Mouse (Mus musculus): ENCODE data around the gene Bag6. TPM values are rescaled to one million over a fixed set of nuclear protein-coding genes. Genes with fewer than 3 reads are reported as not detected.

The Bag6 gene
- total and polyA plus RNA-seq, 3 experiments: 69.5 to 686 (median 182) TPM

- Histone ChIP-seq H3K27me3 (ENCODE audit: insufficient read depth, low read length) (no peaks in the 10 kb centered on the region), H3K4me3 (ENCODE audit: low read depth, low read length) (no peak overlapping the region; the same call in 1 of the 2 replicates), H3K36me3 (replicated peaks) (peaks cover 76% of the 10 kb centered on the region), H3K9me3 (replicated peaks) (no peaks in the 10 kb centered on the region), H3K4me1 (ENCODE audit: insufficient read depth, low read depth, low read length) (peaks cover 86% of the 10 kb centered on the region)
- ATAC-seq (ENCODE audit: extremely low read depth, insufficient number of reproducible peaks, low FRiP score, poor library complexity, severe bottlenecking) (no peak), DNase-seq (ENCODE audit: low spot score) (no peak)
- TF ChIP-seq GATA1 (IDR thresholded peaks at IDR 0.05; ENCODE audit: borderline replicate concordance, low read length) (no peak), TAL1 (conservative IDR thresholded peaks at IDR 0.05; ENCODE audit: low read depth, low read length) (no peak), POLR2AphosphoS5 (IDR thresholded peaks at IDR 0.05; ENCODE audit: insufficient replicate concordance, low read depth, low read length) (no peak), GATA2 (IDR thresholded peaks at IDR 0.05; ENCODE audit: borderline replicate concordance, low read depth, low read length) (no peak), CTCF (IDR thresholded peaks at IDR 0.05; ENCODE audit: low read depth, low read length) (no peak)
Observed at GRCm38 (mm10) chr17:35102299-35102698, 32.7 kb upstream of the Bag6 start.

- DNase-seq (ENCODE audit: low spot score): no peak
- no peaks in the 10 kb centered on the region for H3K9me3 ChIP-seq (replicated peaks)
- no peaks in the 10 kb centered on the region for H3K27me3 ChIP-seq (ENCODE audit: insufficient read depth, low read length)
- no peak for ATAC-seq (ENCODE audit: extremely low read depth, insufficient number of reproducible peaks, low FRiP score, poor library complexity, severe bottlenecking)
- H3K36me3 ChIP-seq (replicated peaks): peaks cover 66% of the 10 kb centered on the region
- TF ChIP-seq GATA2 (IDR thresholded peaks at IDR 0.05; ENCODE audit: borderline replicate concordance, low read depth, low read length) (no peak), GATA1 (IDR thresholded peaks at IDR 0.05; ENCODE audit: borderline replicate concordance, low read length) (no peak), CTCF (IDR thresholded peaks at IDR 0.05; ENCODE audit: low read depth, low read length) (no peak), POLR2AphosphoS5 (IDR thresholded peaks at IDR 0.05; ENCODE audit: insufficient replicate concordance, low read depth, low read length) (no peak), TAL1 (conservative IDR thresholded peaks at IDR 0.05; ENCODE audit: low read depth, low read length) (no peak)
- H3K4me3 ChIP-seq (ENCODE audit: low read depth, low read length): peak overlapping the region; percentile 49; the same call in 1 of the 2 replicates
- H3K4me1 ChIP-seq (ENCODE audit: insufficient read depth, low read depth, low read length): peaks cover 83% of the 10 kb centered on the region
Observed at GRCm38 (mm10) chr17:35103221-35103690, 31.7 kb upstream of the Bag6 start.

DNA sequence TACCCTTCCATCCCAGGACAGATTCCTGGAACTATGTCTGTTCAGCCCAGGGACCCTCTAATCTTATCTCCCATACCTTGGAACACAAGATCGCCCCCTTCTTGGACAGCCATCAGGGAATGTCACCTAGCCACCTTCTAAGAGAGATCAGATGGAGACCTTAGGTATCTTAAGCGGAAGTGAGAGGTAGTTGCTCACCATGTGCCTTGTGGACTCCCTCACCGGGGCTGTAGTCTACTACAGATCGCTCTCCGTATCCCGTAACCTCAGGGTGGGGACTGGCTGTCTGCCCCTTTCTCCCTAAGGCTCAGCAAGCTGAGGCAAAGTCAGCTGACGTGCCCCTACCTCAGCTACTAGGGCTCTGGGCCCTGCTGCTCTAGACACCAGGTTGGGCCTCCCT lies 30.9 kb upstream of the Bag6 start:
- H3K4me1 ChIP-seq (ENCODE audit: insufficient read depth, low read depth, low read length): peaks cover 85% of the 10 kb centered on the region
- DNase-seq (ENCODE audit: low spot score) (no peak), ATAC-seq (ENCODE audit: extremely low read depth, insufficient number of reproducible peaks, low FRiP score, poor library complexity, severe bottlenecking) (no peak)
- H3K9me3 ChIP-seq (replicated peaks): no peaks in the 10 kb centered on the region
- peaks cover 58% of the 10 kb centered on the region for H3K36me3 ChIP-seq (replicated peaks)
- no peak for TF ChIP-seq CTCF (IDR thresholded peaks at IDR 0.05; ENCODE audit: low read depth, low read length)
- TF ChIP-seq GATA2 (IDR thresholded peaks at IDR 0.05; ENCODE audit: borderline replicate concordance, low read depth, low read length): no peak
- TF ChIP-seq POLR2AphosphoS5 (IDR thresholded peaks at IDR 0.05; ENCODE audit: insufficient replicate concordance, low read depth, low read length): no peak
- TF ChIP-seq TAL1 (conservative IDR thresholded peaks at IDR 0.05; ENCODE audit: low read depth, low read length): no peak
- no peak for TF ChIP-seq GATA1 (IDR thresholded peaks at IDR 0.05; ENCODE audit: borderline replicate concordance, low read length)
- H3K27me3 ChIP-seq (ENCODE audit: insufficient read depth, low read length): no peaks in the 10 kb centered on the region
- no peak overlapping the region; the same call in 1 of the 2 replicates for H3K4me3 ChIP-seq (ENCODE audit: low read depth, low read length)

GRCm38 (mm10) chr17:35104754-35105153 lies 30.2 kb upstream of the Bag6 start:
- Histone ChIP-seq H3K4me3 (ENCODE audit: low read depth, low read length) (no peak overlapping the region), H3K9me3 (replicated peaks) (no peaks in the 10 kb centered on the region), H3K27me3 (ENCODE audit: insufficient read depth, low read length) (no peaks in the 10 kb centered on the region), H3K36me3 (replicated peaks) (peaks cover 51% of the 10 kb centered on the region), H3K4me1 (ENCODE audit: insufficient read depth, low read depth, low read length) (peaks cover 80% of the 10 kb centered on the region)
- TF ChIP-seq CTCF (IDR thresholded peaks at IDR 0.05; ENCODE audit: low read depth, low read length): no peak
- peak; percentile 56 for TF ChIP-seq TAL1 (conservative IDR thresholded peaks at IDR 0.05; ENCODE audit: low read depth, low read length)
- DNase-seq (ENCODE audit: low spot score): no peak
- no peak; the same call in 1 of the 2 replicates for ATAC-seq (ENCODE audit: extremely low read depth, insufficient number of reproducible peaks, low FRiP score, poor library complexity, severe bottlenecking)

DNA sequence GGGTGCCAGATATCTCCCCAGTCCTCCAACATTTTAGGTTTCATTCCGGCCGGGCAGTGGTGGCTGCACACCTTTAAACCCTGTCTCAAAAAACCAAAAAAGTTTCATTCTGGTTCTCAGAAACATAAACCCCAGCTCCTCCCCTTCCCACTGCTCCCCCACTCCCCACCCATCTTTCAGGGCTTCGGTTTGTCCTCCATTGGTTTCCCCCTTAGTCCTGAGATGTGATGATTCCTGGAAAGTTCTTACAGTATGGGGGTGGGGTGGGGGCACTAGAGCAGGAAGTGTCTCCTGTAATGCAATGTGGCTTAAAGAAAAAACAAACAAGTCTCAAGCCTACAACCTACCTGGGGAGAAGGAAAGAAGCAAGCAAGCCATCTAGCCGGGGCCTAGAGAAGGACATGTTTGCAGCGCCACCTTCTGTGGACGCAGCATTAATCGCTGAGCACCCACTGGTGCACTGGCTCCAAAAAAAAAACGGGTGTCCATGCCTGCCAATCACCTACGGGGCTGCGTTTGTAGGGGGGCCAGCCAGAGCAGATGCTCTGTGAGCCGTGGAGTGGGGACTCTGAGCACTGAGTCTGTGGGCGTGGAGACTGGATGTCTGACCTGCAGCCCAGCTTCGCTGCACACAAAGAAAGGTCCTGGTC lies 29.1 kb upstream of the Bag6 start:
- H3K9me3 ChIP-seq (replicated peaks): no peaks in the 10 kb centered on the region
- TF ChIP-seq TAL1 (conservative IDR thresholded peaks at IDR 0.05; ENCODE audit: low read depth, low read length) (no peak), GATA1 (IDR thresholded peaks at IDR 0.05; ENCODE audit: borderline replicate concordance, low read length) (no peak), GATA2 (IDR thresholded peaks at IDR 0.05; ENCODE audit: borderline replicate concordance, low read depth, low read length) (no peak), CTCF (IDR thresholded peaks at IDR 0.05; ENCODE audit: low read depth, low read length) (no peak), POLR2AphosphoS5 (IDR thresholded peaks at IDR 0.05; ENCODE audit: insufficient replicate concordance, low read depth, low read length) (no peak)
- H3K4me1 ChIP-seq (ENCODE audit: insufficient read depth, low read depth, low read length): peaks cover 77% of the 10 kb centered on the region
- DNase-seq (ENCODE audit: low spot score): peak; percentile 76
- H3K27me3 ChIP-seq (ENCODE audit: insufficient read depth, low read length): no peaks in the 10 kb centered on the region; the same call in 1 of the 2 replicates
- peaks cover 40% of the 10 kb centered on the region for H3K36me3 ChIP-seq (replicated peaks)
- ATAC-seq (ENCODE audit: extremely low read depth, insufficient number of reproducible peaks, low FRiP score, poor library complexity, severe bottlenecking): 0 out of 2 replicates have a peak, but pooled peaks have one; percentile 18
- H3K4me3 ChIP-seq (ENCODE audit: low read depth, low read length): peak overlapping the region; percentile 62; the same call in 1 of the 2 replicates

DNA sequence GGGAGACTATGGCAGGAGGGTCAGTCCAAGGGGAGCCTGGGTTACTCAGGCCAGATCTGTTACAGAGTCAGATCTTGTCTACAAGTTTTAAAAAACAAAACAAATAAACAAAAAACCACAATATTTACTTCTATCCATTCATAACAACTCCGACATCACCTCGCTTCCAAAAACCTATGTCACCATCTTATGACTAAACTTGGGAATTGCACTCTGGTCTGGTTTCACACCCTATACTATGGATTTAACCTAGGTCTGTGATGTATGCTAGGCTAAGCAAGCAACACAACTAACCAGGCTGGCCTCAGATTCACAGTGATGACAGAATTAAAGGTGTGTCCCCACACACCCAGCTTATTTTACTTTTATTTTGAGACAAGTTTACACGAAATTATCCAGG lies 28.5 kb upstream of the Bag6 start:
- H3K4me3 ChIP-seq (ENCODE audit: low read depth, low read length): no peak overlapping the region
- no peaks in the 10 kb centered on the region for H3K9me3 ChIP-seq (replicated peaks)
- H3K36me3 ChIP-seq (replicated peaks): peaks cover 34% of the 10 kb centered on the region
- TF ChIP-seq GATA1 (IDR thresholded peaks at IDR 0.05; ENCODE audit: borderline replicate concordance, low read length) (no peak), GATA2 (IDR thresholded peaks at IDR 0.05; ENCODE audit: borderline replicate concordance, low read depth, low read length) (no peak), CTCF (IDR thresholded peaks at IDR 0.05; ENCODE audit: low read depth, low read length) (no peak), POLR2AphosphoS5 (IDR thresholded peaks at IDR 0.05; ENCODE audit: insufficient replicate concordance, low read depth, low read length) (no peak), TAL1 (conservative IDR thresholded peaks at IDR 0.05; ENCODE audit: low read depth, low read length) (no peak)
- ATAC-seq (ENCODE audit: extremely low read depth, insufficient number of reproducible peaks, low FRiP score, poor library complexity, severe bottlenecking) (no peak), DNase-seq (ENCODE audit: low spot score) (no peak)
- peaks cover 2% of the 10 kb centered on the region; the same call in 1 of the 2 replicates for H3K27me3 ChIP-seq (ENCODE audit: insufficient read depth, low read length)
- peaks cover 72% of the 10 kb centered on the region for H3K4me1 ChIP-seq (ENCODE audit: insufficient read depth, low read depth, low read length)

Data from G1E (cell line).